Mouse (Mus musculus) gastrocnemius, adult 8-10 months (tissue): ENCODE measurements around the gene Sash1. TPM values are rescaled to one million over a fixed set of nuclear protein-coding genes. Genes with fewer than 3 reads are reported as not detected.
"Not testable (repeated sequence)": the region's sequence is repeated elsewhere in the genome, so short reads cannot be mapped to it uniquely, and the experiment has no call there.

Source experiments
- DNase-seq, 2 experiments: peaks; one replicate each; pipeline ENCODE4 v3.0.0; 2022; ENCODE audit warnings: low spot score in 2 of 2
- total RNA-seq, 4 experiments: library from RNA; stranded (reverse); gene quantifications; 2 replicates each; pipeline ENCODE4 v1.2.4; 2022

Sash1 gene
- total RNA-seq, 4 experiments from 2014 or later: 5.1 to 10.3 (median 8.0) TPM

DNA sequence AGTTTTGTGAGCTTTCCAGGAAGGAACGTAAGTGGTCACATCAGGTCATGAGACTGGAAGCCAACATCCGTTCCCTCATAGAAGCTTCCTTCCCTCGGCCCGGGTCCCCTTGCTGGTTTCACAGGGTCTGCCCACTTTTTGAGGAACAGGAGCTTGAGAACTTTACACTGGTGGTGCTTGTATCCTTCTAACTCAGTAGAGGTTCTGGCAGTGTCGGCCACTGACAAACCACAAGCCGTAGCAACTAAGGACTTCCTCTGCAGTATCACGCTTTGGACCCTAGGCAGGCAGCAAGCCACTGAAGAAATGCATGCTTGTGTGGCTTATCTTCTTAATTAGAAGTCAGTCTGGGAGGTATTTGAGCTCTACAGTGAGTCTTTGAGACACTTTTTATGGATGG lies 126.6 kb downstream of the Sash1 start:
- DNase-seq: no peak

GRCm38 (mm10) chr10:8757429-8757931 lies 128.4 kb downstream of the Sash1 start:
- DNase-seq: no peak

DNA sequence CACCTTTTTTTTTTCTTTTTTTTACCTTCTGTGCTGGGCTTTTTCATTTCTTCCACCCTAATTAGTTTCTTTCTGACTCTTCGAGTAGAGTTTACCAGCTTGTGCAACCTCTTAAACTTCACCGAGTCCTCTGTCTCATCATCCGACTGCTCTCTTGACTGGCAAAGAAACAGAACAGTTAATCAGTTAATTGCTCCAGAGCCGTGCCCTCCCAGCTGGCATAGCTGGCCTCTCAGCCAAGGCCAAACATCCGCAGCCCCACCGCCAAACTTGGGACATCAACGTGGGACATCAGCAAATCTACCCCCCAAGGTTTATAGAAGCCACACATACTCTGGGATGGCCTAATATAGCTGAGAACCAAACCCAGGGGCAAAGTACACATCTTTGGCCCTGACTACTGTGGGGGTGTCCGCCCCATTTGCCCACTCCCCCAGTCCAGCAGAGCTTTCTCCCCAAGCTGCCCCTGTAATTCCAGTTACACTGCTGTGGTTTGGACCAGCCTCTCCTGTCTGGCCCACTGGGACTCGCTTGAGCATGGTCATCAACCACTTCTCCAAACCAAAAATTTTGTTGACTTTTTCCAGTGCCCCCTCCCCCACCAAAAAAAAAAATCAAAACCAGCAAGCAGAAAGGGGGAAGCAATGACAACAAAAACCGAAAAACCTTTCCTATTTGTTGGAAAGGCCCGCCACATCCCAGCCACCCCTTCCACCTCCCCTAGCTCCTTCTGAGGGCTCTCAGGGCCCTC lies 129.1 kb downstream of the Sash1 start:
- DNase-seq: no peak

- no peak for DNase-seq
These were observed 132.5 kb downstream of the Sash1 start for GRCm38 (mm10) chr10:8753377-8753776.

DNA sequence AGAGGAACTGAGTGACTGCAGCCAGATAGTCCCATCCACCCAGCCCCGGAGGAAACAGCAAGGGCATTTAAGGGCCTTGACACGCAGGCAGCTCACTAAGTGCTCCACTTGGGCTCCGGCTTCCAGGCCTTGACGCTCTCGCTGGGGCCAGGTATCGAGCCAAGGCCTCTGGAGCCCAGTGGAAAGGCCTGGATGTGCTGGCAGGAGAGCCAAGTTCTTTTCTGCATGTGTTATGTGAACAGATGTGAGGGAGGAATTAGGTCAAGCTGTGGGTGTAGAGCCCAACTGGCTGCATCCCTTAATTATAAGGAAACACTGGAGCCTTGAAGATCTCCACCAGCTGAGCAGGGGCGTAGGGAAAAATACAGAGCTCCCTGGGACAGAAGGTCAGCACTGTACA lies 133.4 kb downstream of the Sash1 start:
- peak; percentile 65 to 79 for DNase-seq

DNA sequence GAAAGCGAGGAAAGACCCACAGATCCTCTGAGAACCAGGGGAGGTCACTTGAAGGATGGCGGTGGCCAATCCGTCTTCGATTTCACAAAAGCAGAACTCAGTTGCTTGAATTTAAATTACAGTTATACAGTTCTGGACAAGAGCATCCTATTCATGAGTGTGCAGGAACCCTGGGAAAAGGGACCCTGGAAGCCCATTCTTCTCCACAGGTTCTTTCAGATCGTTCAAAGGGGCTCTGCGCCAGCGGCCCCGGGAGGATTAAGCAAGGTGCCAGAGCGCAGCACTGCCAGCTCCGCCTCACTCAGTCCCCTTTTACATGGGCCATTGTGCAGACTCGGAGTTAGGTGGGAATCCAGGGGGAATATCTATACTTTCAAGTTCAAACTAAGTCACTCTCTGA lies 136.3 kb downstream of the Sash1 start:
- DNase-seq: no peak

DNA sequence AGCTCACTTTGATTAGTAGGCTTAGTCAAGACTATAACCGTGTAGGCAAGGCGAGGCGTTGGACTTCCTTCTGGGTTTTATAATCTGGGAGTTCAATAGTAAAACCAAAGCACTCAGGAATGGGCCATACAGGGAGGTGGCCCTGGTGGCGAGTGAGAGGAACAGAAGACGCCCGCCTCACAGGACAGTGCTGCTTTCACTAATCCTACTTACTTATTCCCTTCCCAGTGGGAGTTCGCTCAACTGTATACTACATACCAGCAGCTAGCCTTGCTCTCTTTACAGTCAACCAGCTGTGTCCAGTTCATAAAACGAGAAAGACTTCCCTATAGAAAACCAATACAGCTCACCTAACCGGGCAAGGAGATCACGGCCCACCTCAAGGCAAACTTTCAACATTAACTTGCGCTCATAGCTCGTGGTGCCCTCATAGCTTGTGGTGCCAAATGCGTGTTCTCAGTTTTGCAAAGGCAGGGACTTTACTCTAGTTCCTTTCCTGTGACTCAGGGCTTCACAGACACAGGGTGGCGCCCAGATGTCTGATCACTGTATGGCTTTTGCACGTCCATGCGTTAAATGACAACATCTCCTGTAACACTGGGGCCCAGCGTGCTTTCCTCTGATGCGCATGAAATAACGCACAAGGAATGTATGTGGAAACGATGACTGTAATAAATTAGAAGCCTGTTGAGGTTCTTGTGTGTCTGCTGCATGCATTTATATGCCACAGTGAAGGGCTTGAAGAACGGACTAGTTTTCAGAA lies 138.2 kb downstream of the Sash1 start:
- no peak for DNase-seq

- DNase-seq: no peak
These were observed 139.7 kb downstream of the Sash1 start for GRCm38 (mm10) chr10:8746082-8746696.

GRCm38 (mm10) chr10:8742872-8743271 lies 143.0 kb downstream of the Sash1 start:
- DNase-seq: no peak

DNA sequence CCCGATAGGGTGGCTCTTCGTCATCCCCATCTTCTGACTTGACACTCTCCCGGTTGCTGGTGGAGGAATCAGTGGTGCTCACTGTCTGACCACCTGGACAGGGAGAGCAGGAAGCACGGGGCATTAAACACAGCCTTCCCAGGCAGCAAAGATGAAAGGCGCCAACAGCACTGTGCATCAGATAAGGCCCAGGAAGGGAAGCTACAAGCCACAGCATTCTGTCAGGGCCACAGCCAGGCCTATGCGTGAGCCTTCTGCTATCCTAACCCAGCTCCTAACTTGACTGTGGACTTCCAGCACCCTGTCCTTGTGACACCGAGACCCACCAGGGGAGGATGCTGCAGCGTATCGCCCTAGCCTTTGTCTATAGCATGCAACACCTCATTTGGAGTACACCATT lies 144.4 kb downstream of the Sash1 start:
- no peak for DNase-seq

- DNase-seq: no peak
These were observed 145.1 kb downstream of the Sash1 start for GRCm38 (mm10) chr10:8740797-8741196.

GRCm38 (mm10) chr10:8729387-8730337 lies 156.2 kb downstream of the Sash1 start:
- no peak for DNase-seq

GRCm38 (mm10) chr10:8719345-8719744 lies 166.5 kb downstream of the Sash1 start:
- DNase-seq: no peak

GRCm38 (mm10) chr10:8718831-8719230 lies 167.0 kb downstream of the Sash1 start:
- no peak for DNase-seq

- DNase-seq: no peak
These were observed 168.7 kb downstream of the Sash1 start for GRCm38 (mm10) chr10:8717171-8717570.

DNA sequence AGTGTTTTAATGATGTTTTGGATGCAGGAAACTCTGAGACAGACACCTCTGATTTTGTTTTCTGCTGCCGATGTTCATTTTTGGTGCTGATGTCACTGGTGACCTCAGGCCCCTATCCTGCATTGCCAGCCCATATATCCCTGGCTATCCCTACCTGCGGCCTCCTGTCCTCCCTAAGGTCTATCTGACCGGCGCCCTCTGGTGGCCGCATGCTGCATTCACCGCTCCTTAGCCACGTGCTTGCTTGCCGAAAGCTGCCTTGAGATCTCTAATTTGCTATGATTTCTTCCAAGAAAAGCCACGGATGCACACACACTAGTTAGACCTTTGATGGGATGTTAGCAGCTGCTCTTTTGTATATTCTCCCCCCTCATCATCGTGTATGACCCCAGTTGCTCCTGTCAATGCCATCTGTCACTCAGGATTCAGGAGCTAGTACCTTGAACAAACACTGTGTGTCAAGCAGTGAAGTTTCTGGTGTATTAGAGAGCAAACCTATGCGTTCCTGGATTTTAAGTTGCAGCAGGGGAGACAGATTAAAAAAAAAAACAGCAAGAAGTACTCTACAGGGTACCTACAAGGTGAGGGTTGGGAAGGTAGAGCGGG lies 170.1 kb downstream of the Sash1 start:
- peak; percentile 25 to 38 for DNase-seq

GRCm38 (mm10) chr10:8696636-8697035 lies 189.2 kb downstream of the Sash1 start:
- DNase-seq: not testable (repeated sequence)

DNA sequence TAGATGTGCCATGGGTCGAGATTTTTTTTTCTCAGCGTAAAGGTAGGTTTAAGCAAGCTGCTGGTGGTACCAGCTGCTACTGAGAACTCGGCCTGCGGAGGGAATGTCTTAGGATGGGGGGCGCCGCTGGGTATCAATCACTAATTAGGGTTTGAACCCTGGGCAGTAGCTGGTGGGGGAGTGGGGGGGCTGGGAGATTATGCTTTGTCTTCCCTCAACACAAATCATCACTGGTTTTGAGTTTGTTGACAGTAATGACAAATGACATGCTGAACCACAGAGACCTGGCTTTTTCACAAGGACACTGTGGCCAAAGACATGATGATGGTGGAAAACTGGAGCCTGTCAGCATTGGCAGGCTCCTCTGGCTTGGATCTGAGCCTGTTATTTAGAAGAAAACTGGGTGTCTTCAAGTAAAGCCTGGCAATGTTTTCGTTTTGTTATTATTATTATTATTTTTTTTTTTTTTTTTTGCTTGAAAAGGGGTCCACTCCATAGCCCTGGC lies 191.8 kb downstream of the Sash1 start:
- DNase-seq: no peak

GRCm38 (mm10) chr10:8693561-8693960 lies 192.3 kb downstream of the Sash1 start:
- DNase-seq: no peak

DNA sequence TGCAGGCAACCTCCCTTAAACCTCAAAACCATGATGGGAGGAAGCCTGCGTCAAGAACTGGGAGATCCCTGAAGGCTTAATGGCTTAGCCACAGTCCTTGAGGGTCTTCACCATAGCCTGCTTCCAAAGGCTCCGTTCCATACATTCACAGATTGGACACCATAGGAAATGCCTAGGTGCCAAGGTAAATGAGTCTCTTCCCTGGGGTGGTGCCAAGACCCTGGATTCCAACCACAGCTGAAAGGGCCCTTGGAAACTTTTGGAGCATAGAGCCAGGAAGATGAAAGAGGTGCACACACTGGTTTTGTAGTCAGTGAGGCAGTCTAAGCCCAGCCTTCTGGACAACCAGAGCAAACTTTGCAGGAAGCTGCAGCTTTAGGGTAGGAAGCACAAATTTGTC lies 193.3 kb downstream of the Sash1 start:
- no peak for DNase-seq
